Mouse (Mus musculus): ENCODE results near the gene Pknox2.

Pknox2 gene

DNA sequence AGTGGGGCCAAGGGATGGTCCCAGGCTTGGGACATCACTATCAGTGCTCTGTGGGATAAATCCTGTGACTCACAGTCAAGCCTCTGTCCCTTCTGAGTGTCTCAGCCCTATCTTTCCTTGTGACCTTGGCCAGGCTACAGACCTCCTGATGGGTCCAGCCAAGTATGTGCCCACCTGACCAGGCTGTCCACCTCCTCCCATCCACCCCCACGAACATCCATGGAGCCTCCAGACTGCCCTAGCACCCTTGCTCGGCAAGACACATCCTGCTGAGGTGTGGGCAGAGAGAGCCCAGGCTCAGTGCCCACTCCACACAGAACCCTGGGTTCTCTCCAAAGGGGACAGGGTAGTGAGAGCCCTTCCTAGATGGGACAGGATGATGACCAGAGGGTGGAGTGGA lies 204.6 kb downstream of the Pknox2 start:
- no peak for DNase-seq (ENCODE audit: low spot score in 2 of 2)

GRCm38 (mm10) chr9:36942131-36942530 lies 205.1 kb downstream of the Pknox2 start:
- DNase-seq (ENCODE audit: low spot score in 2 of 2): no peak

- no peak for DNase-seq (ENCODE audit: low spot score in 2 of 2)
Observed at GRCm38 (mm10) chr9:36941565-36941964, 205.6 kb downstream of the Pknox2 start.

- no peak for DNase-seq (ENCODE audit: low spot score in 2 of 2)
Observed at GRCm38 (mm10) chr9:36938601-36939078, 208.6 kb downstream of the Pknox2 start.

DNA sequence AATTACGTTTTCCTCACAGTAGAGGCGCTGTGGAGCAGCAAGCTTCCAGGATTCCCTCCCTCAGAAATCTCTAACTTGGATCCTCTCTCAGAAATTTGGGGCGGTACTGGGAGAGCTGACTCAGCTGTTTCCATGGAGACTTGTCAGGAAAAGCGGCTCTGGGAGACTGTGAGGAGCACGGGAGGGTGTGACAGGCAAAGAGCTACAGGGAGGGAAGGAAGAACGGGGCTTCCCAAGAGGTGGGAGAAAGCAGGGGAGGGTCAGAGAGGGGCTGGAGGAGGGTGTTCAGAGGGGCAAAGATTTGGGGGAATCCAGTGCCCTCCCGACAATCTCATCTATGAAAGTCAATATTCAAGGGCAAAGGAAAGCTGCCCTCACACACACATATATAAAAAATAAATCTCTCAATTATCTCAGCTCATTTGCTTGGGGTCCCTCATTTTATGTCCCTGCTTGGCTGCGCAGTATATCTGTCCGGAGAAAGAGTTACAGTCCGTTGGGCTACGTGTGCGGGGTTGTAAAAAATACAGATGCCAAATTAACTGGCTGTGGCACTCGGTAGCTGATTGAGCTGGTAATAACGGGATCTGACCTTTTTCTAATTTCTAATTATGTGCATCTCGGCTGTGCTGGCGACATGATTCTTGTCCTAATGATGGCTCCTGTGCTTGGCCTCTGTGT lies 213.3 kb downstream of the Pknox2 start:
- peak; percentile 68 to 71 for DNase-seq (ENCODE audit: low spot score in 2 of 2)

DNA sequence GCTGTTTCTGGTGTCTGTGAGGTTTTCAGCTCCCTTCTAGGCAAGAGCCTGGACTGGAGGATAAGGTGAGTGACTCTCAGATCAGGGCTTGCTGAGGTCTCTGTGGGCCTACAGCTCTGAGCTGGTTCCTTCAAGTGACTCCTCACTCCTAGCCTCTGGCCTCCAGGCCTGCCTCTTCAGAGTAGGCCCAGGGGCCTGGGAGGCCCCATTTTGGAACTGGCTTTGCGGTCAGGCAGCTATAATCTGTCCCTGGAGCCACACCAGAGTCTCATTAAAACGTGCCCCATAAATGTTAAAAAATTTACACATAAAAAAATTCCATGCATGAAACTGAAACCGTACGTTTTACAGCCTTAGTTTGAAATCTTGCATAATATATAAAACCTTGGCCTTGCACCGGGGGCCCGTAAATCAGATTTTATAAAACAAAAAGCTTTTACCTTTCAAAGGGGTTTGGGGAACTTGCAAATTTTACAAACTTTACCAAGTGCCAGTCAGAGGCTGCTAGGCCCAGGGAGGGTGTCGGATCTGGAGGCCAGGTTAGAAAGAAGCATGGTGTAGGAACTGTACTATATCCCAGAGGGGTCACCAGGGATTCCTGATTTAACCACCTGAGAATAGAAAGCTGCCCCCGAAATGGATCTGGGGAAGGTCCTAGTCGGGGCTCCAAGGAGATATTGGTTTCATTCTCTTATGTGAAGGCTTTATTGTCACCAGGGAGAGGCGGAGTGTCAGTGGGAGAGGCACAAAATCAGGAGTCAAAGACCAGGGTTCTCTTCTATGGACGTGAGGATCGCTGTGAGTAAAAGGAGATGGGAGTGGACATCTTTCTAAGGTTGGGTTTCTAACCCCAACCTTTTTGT lies 214.0 kb downstream of the Pknox2 start:
- DNase-seq (ENCODE audit: low spot score in 2 of 2): no peak

GRCm38 (mm10) chr9:36931657-36932056 lies 215.6 kb downstream of the Pknox2 start:
- no peak for DNase-seq (ENCODE audit: low spot score in 2 of 2)

DNA sequence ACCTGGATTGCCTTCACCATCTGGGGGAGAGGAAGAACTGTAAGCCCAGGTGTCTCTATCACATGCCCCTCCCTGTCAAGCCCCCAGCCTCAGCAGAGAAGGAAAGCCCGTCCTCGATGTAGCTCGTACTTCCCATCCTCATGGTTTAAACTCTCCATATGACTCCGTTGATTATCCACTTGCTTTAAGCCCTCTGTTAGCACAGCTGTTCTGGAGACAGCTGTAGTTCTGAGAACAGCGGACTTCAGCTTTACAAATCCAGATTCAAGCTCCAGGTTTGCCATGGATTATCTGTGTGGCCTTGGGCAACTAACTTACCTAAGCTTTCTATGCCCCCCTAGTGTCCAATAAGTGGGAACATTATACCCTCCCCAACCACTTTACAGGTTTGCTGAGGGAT lies 223.5 kb downstream of the Pknox2 start:
- no peak for DNase-seq (ENCODE audit: low spot score in 2 of 2)

DNA sequence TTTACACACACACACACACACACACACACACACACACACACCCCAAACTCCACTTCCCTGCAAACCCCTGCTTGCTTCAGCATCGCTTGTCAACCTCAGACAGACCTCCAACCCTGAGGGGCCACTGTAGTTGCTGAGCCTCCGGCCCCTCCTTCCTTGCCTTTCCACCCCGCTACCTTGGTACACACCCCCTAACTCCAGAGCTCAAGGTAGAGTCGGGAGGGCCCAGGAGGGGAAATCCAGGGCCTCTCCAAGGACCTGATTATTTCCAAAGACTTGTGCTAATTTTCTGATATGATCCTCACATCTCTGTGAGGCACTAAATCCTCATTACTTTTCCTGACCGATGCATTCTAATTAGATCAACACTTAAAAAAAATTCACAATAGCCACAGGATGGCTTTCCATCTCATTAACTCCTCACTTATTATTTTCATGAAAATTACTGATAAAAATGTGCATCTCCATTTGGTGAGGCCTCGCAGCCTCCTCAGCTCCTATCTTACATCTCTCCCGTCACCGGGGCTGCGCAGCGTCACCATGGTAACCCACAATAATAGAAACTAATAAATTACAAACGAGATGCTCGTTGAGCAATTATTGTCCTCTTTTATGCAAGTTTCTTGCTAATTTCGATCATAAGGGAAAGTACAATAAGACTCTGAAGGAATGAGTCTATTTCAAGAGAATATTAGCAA lies 225.3 kb downstream of the Pknox2 start:
- no peak for DNase-seq (ENCODE audit: low spot score in 2 of 2)

GRCm38 (mm10) chr9:36919472-36919871 lies 227.7 kb downstream of the Pknox2 start:
- no peak for DNase-seq (ENCODE audit: low spot score in 2 of 2)

GRCm38 (mm10) chr9:36918582-36918981 lies 228.6 kb downstream of the Pknox2 start:
- DNase-seq (ENCODE audit: low spot score in 2 of 2): no peak

DNA sequence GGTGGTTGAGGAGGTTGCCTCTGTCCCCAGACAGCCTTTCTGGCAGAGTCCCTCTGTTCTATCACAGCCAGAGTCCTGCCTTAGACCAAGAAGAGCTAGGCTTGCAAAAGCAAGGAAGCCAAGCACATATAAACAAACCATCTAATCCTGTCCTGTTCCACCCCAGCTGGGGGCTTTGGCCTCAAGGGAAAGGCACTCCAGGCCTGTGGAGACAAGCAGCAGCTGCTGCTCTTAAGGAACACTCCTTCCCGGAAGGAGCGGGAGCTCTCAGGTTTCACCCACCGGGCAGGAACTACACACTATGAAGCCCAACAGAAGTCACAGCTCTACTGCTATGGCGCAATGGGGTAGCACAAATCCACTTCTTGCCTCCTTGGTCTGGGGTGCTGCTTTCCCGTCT lies 230.3 kb downstream of the Pknox2 start:
- DNase-seq (ENCODE audit: low spot score in 2 of 2): no peak

DNA sequence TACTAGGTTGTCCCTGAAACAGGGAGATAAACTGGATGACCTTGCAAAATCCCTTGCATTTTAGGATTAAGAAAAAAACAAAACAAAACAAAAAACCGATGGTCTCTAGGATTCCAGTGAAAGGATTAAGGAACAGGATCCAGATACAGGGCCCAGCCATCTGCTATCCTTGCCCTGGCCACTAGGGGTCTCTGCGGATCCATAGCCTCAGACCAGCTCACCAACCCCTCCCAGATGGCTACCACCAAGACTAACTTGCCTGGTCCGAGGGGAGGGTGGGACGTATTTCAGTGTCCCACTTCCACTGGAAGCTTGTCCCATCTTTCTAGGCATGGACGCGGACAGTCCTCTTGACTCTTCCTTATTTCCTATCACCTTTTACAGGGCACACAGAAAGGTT lies 230.8 kb downstream of the Pknox2 start:
- DNase-seq (ENCODE audit: low spot score in 2 of 2): peak; percentile 73 to 84

DNA sequence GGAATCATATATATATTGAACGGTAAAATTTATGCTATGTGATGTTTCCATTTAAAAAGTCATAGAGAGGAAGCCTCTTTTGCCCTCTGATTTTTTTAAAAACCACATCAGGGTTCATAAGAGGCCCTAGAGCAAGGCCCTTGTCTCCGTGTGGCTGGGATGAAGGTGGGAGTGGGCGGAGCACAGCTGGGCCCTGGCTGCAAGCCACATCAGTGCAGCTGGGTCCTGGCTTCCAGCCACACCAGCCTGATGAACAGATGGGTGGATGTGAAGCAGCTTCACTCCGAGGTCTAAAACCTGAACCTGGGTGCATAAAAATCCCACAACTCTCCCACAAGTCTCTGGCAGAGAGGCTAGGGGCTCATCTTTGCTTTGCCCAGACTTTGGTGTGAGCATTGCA lies 241.8 kb downstream of the Pknox2 start:
- no peak for DNase-seq (ENCODE audit: low spot score in 2 of 2)

DNA sequence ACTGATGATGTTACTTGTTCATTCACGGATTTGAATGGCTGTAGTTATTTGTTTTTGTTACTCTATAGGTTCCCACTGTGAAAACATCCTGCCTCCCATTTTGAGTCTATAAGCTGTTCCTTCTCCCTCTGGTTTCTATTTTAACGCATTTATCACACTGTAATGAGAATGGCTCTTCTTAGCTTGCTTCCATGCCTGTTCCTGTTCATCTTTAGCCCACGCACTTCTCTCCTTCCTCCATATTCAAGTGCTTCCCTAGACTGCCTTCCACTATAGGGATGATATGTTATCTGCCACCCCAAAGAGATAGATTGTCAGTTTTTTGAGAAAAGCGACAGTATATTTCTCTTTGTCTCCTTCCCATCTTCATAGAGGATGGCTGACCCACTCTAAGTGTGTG lies 246.7 kb downstream of the Pknox2 start:
- DNase-seq (ENCODE audit: low spot score in 2 of 2): no peak

DNA sequence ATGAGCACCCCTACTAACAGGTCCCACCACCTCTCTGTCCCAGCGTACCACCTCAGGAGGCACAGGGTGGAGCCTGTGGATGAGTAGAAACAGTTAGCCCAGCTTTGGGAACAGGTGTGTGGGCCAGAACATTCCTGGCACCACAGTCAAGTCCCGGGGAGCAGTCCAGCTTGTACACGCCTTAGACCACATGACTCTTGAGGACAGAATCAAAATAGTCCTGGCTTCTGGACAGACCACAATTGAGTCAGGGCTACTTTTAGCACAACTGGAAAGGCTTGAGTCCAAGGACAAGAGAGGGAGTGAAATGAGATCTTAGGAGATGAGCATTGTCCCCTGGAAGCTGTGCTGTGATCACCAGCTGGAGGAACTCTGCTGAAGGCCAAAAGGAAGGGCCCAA lies 248.6 kb downstream of the Pknox2 start:
- DNase-seq (ENCODE audit: low spot score in 2 of 2): no peak

DNA sequence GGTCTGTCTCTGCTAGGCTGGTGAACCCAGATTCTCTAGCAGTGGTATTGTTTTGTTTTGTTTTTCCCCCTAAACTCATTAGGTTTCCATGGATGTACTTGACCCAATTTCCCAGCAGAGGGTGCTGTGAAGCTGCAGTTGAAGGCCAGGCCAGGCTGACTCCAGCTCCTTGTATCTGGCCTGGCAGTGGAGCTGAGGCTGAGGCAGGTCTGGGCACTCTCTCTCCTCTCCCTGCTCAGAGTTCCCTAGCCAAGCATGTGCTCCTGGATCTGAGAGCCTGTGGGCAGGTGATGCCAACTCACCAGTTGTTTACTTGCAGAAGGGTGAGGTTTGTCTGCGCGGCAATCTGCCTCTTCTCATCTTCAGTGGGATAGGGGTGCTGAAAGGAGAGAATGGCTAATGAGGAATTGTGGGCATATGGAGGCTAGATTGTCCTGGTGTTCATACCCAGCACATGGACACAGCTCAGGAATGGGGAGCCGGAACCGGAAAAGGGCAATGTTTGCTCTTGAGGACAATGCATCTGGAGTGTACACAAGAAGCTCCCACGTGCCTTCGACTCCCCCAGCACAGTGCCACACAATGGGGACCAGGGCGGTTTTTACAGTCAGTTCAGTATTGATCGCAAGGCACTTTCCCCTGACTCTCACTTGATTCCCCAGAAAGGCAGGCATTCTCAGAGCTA lies 252.1 kb downstream of the Pknox2 start:
- DNase-seq (ENCODE audit: low spot score in 2 of 2): peak in 1 of 2 experiments; percentile 68

- DNase-seq (ENCODE audit: low spot score in 2 of 2): no peak
Observed at GRCm38 (mm10) chr9:36894242-36894641, 253.0 kb downstream of the Pknox2 start.

DNA sequence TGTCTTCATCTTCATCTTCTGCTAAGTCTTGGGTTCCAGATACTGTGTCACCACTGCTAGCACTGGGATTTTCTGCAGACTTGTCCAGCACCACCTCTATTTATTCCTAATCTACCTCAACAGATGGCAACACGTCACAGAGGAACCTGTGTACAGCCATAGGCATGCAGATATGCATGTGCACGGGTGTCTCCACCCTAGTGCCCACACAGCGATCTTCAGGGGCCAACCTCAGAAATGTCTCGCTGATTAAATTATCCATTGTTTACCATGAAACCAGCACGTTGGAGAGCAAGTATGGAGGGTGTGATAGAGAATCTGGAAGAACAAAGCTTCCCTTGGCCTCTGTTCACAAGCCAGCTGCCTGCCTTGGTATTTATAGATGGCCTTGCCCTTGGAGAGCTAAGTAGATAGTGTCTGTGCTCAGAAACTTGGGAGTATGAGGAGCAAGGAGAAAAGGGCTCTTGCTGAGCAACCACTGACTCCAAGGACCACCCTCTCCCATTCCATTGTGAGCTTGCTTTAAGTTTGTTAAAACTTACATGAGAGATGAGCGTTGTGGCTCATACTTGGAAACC lies 253.7 kb downstream of the Pknox2 start:
- no peak for DNase-seq (ENCODE audit: low spot score in 2 of 2)

- DNase-seq (ENCODE audit: low spot score in 2 of 2): no peak
Observed at GRCm38 (mm10) chr9:36890552-36890951, 256.7 kb downstream of the Pknox2 start.

- no peak for DNase-seq (ENCODE audit: low spot score in 2 of 2)
Observed at GRCm38 (mm10) chr9:36885237-36885636, 262.0 kb downstream of the Pknox2 start.

DNA sequence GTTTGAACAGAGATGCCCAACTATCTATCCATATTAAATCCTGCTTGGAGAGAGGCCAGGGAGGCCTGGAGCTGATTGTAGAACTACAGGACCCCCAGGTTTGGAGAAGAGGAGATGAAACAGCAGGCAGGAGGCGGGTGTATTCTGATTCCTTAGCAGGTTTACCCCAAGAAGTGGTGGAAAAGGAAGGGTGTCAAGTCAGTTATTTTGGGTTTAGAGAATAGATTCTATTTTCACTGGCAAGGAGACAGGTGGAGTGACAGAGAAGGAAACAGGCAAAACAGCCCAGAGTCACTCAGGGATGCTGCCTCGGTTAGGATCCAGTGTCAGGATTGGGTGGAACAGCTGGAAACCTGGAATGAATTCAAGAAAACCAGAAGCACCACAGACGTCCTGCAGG lies 263.6 kb downstream of the Pknox2 start:
- DNase-seq (ENCODE audit: low spot score in 2 of 2): no peak
